Mouse (Mus musculus) ES-E14 (cell line): ENCODE results near the gene Olfr1274-ps.
"Not testable (repeated sequence)": the region's sequence is repeated elsewhere in the genome, so short reads cannot be mapped to it uniquely, and the experiment has no call there.

Source experiments
- CHD2 ChIP-seq: IDR thresholded peaks from 2 replicates; pipeline ENCODE4 v1.6.1; 2014; ENCODE audit warnings: mild to moderate bottlenecking, low read depth, low read length, inconsistent platforms
- MAFK ChIP-seq: IDR thresholded peaks from 2 replicates; pipeline ENCODE4 v1.6.1; 2014; ENCODE audit warnings: mild to moderate bottlenecking, low read depth, low read length, inconsistent platforms; ENCODE audit not compliant: insufficient read depth
- ZC3H11A ChIP-seq: IDR thresholded peaks from 2 replicates; pipeline ENCODE4 v1.6.1; 2012; ENCODE audit warnings: low read depth, mild to moderate bottlenecking, inconsistent platforms, low read length, borderline replicate concordance
- ZNF384 ChIP-seq: IDR thresholded peaks from 2 replicates; pipeline ENCODE4 v1.6.1; 2012; ENCODE audit warnings: low read depth, low read length, inconsistent platforms

- not testable (repeated sequence) for TF ChIP-seq MAFK, ZC3H11A, ZNF384, CHD2
Observed at GRCm38 (mm10) chr2:90359229-90359628, 39.3 kb upstream of the Olfr1274-ps start.
